13 mouse cellular contexts compared by ENCODE assay signal in genomic region chr11:76268521-76269065, GRCm38 (mm10). TPM values are rescaled to one million over a fixed set of nuclear protein-coding genes. Genes with fewer than 3 reads are reported as not detected.
DNase-seq lines count a peak whose midpoint lies in the region; ATAC-seq and TF ChIP-seq lines count a peak whose summit lies in the region.
"Had no signal": no experiment of that assay in that cellular context is flagged by ENCODE, and none has a peak within 500 bp of the region (broad histone marks: within the 10 kb centered on the region; RNA-seq: fewer than 3 reads in every experiment).

No protein-coding gene starts in this region.

- H3K9me3 ChIP-seq in embryonic facial prominence, embryonic 13.5 days: no peaks in the 10 kb centered on the region
- H3K9me3 ChIP-seq in hindbrain, embryonic 15.5 days: no peaks in the 10 kb centered on the region
- no peaks in the 10 kb centered on the region for H3K9me3 ChIP-seq in neural tube, embryonic 12.5 days
- no peaks in the 10 kb centered on the region for H3K9me3 ChIP-seq in kidney, embryonic 15.5 days (replicated peaks)
- H3K9me3 ChIP-seq: limb, embryonic 13.5 days had no signal

- peaks cover 50% of the 10 kb centered on the region for H3K36me3 ChIP-seq in embryonic facial prominence, embryonic 13.5 days
- H3K36me3 ChIP-seq in hindbrain, embryonic 15.5 days: no peaks in the 10 kb centered on the region
- H3K36me3 ChIP-seq in neural tube, embryonic 12.5 days: peaks cover 25% of the 10 kb centered on the region
- H3K36me3 ChIP-seq in kidney, embryonic 15.5 days: peaks cover 30% of the 10 kb centered on the region

- no peak for ATAC-seq in embryonic facial prominence, embryonic 13.5 days (ENCODE audit: insufficient number of reproducible peaks, insufficient read depth, low FRiP score, low TSS enrichment, low read depth)
- no peak for ATAC-seq in hindbrain, embryonic 15.5 days (ENCODE audit: low FRiP score, low read depth)
- ATAC-seq in neural tube, embryonic 12.5 days (ENCODE audit: low FRiP score, low read depth): no peak
- ATAC-seq in kidney, embryonic 15.5 days (replicated peaks; ENCODE audit: low FRiP score): no peak

- no peak for TF ChIP-seq POLR2A in bone marrow, adult 2 months (IDR thresholded peaks at IDR 0.05; ENCODE audit: borderline replicate concordance, control insufficient read depth, low read depth, low read length)

- 70% methylated on average over 6 of the region's 6 CpGs for WGBS in bone marrow, adult 2 months
- 68% methylated on average over 6 of the region's 6 CpGs for WGBS in embryonic facial prominence, embryonic 13.5 days
- 57% methylated on average over 6 of the region's 6 CpGs for WGBS in hindbrain, embryonic 15.5 days
- WGBS in neural tube, embryonic 12.5 days: 73% methylated on average over 6 of the region's 6 CpGs
- 76% methylated on average over 6 of the region's 6 CpGs for WGBS in kidney, embryonic 15.5 days

- H3K4me2 ChIP-seq in embryonic facial prominence, embryonic 13.5 days: no peak overlapping the region
- no peak overlapping the region for H3K4me2 ChIP-seq in hindbrain, embryonic 15.5 days
- no peak overlapping the region for H3K4me2 ChIP-seq in neural tube, embryonic 12.5 days (replicated peaks)
- H3K4me2 ChIP-seq in kidney, embryonic 15.5 days: no peak overlapping the region
- H3K4me2 ChIP-seq: limb, embryonic 13.5 days had no signal

- H3K27me3 ChIP-seq in embryonic facial prominence, embryonic 13.5 days: no peaks in the 10 kb centered on the region
- H3K27me3 ChIP-seq in hindbrain, embryonic 15.5 days: no peaks in the 10 kb centered on the region
- H3K27me3 ChIP-seq in neural tube, embryonic 12.5 days (replicated peaks): no peaks in the 10 kb centered on the region
- no peaks in the 10 kb centered on the region for H3K27me3 ChIP-seq in kidney, embryonic 15.5 days
- H3K27me3 ChIP-seq: limb, embryonic 13.5 days had no signal

- no peak overlapping the region for H3K4me3 ChIP-seq in bone marrow, adult 2 months (replicated peaks; ENCODE audit: control insufficient read depth, low read depth, low read length)
- no peak overlapping the region for H3K4me3 ChIP-seq in embryonic facial prominence, embryonic 13.5 days
- no peak overlapping the region for H3K4me3 ChIP-seq in hindbrain, embryonic 15.5 days
- no peak overlapping the region for H3K4me3 ChIP-seq in neural tube, embryonic 12.5 days
- no peak overlapping the region for H3K4me3 ChIP-seq in kidney, embryonic 15.5 days (replicated peaks)
- H3K4me3 ChIP-seq: limb, embryonic 13.5 days had no signal

- intact Hi-C loops in gastrocnemius, postnatal 14 days (cut with DNase I; ENCODE audit: low total_unique reads): loop anchor here (5.0 kb wide), 1 partner anchor 134 kb away; no protein-coding TSS in a partner anchor

- H3K9ac ChIP-seq in embryonic facial prominence, embryonic 13.5 days: 0 out of 2 replicates have a peak overlapping the region, but pooled peaks have one; percentile 17
- no peak overlapping the region for H3K9ac ChIP-seq in hindbrain, embryonic 15.5 days
- H3K9ac ChIP-seq in neural tube, embryonic 12.5 days: peak overlapping the region; percentile 3; the same call in 1 of the 2 replicates
- no peak overlapping the region for H3K9ac ChIP-seq in kidney, embryonic 15.5 days
- H3K9ac ChIP-seq: limb, embryonic 13.5 days had no signal

- no peak for TF ChIP-seq CTCF in bone marrow, adult 2 months (IDR thresholded peaks at IDR 0.05; ENCODE audit: control insufficient read depth, insufficient read depth, low read length)

- H3K27ac ChIP-seq in bone marrow, adult 2 months (ENCODE audit: control insufficient read depth, insufficient read depth, low read depth, low read length, poor library complexity): peak overlapping the region; percentile 61
- H3K27ac ChIP-seq in embryonic facial prominence, embryonic 13.5 days: peak overlapping the region; percentile 74
- H3K27ac ChIP-seq in hindbrain, embryonic 15.5 days (replicated peaks): peak overlapping the region; percentile 73
- peak overlapping the region; percentile 58 for H3K27ac ChIP-seq in neural tube, embryonic 12.5 days
- H3K27ac ChIP-seq in kidney, embryonic 15.5 days: no peak overlapping the region
- H3K27ac ChIP-seq: limb, embryonic 13.5 days had no signal

- no peak for DNase-seq in gastrocnemius, postnatal 14 days
- DNase-seq in natural killer cell, adult 2 months (ENCODE audit: low spot score in 2 of 2): no peak
- DNase-seq: gastrocnemius, postnatal 36 days; lung, postnatal 4 days had no signal

- H3K4me1 ChIP-seq in bone marrow, adult 2 months (ENCODE audit: control insufficient read depth, insufficient read depth, low read length): peaks cover 1% of the 10 kb centered on the region; the same call in 1 of the 2 replicates
- peaks cover 25% of the 10 kb centered on the region for H3K4me1 ChIP-seq in embryonic facial prominence, embryonic 13.5 days
- peaks cover 17% of the 10 kb centered on the region for H3K4me1 ChIP-seq in hindbrain, embryonic 15.5 days (replicated peaks)
- peaks cover 33% of the 10 kb centered on the region for H3K4me1 ChIP-seq in neural tube, embryonic 12.5 days
- H3K4me1 ChIP-seq in kidney, embryonic 15.5 days: peaks cover under 1% of the 10 kb centered on the region

RNA-seq across cellular contexts. Expression of gene Glod4, which starts 25.1 kb away (rescaled TPM):
- polyA plus RNA-seq in bone marrow, adult 2 months (2011; ENCODE audit: insufficient read depth, insufficient read length, low replicate concordance, missing spikeins): 23.6 and 25.0 TPM in 2 replicates
- 126 and 138 TPM in 2 replicates for polyA plus RNA-seq in embryonic facial prominence, embryonic 13.5 days (2015; fragmentation: Nextera tagmentation; extraction: Ambion mirVana)
- 119 and 120 TPM in 2 replicates for polyA plus RNA-seq in hindbrain, embryonic 15.5 days (2015; fragmentation: Nextera tagmentation; extraction: Ambion mirVana)
- polyA plus RNA-seq in neural tube, embryonic 12.5 days (2016; fragmentation: Nextera tagmentation; extraction: Ambion mirVana): 111 TPM in 2 replicates
- polyA plus RNA-seq in kidney, embryonic 15.5 days (2015; fragmentation: Nextera tagmentation; extraction: Ambion mirVana): 141 and 144 TPM in 2 replicates
- 10 to 100 TPM; 25.2 to 28.0 TPM for total RNA-seq in gastrocnemius, postnatal 14 days (2021)

RNA-seq across cellular contexts. Expression of gene Mrm3, which starts 25.1 kb away (rescaled TPM):
- 3.7 and 8.0 TPM in 2 replicates for polyA plus RNA-seq in bone marrow, adult 2 months (2011; ENCODE audit: insufficient read depth, insufficient read length, low replicate concordance, missing spikeins)
- polyA plus RNA-seq in embryonic facial prominence, embryonic 13.5 days (2015; fragmentation: Nextera tagmentation; extraction: Ambion mirVana): 24.9 and 25.2 TPM in 2 replicates
- polyA plus RNA-seq in hindbrain, embryonic 15.5 days (2015; fragmentation: Nextera tagmentation; extraction: Ambion mirVana): 23.8 and 26.6 TPM in 2 replicates
- polyA plus RNA-seq in neural tube, embryonic 12.5 days (2016; fragmentation: Nextera tagmentation; extraction: Ambion mirVana): 17.1 and 18.7 TPM in 2 replicates
- polyA plus RNA-seq in kidney, embryonic 15.5 days (2015; fragmentation: Nextera tagmentation; extraction: Ambion mirVana): 25.7 and 26.3 TPM in 2 replicates
- total RNA-seq in gastrocnemius, postnatal 14 days (2021): 10 to 100 TPM; 13.4 to 14.4 TPM

RNA-seq across cellular contexts. Expression of gene Gemin4, which starts 51.1 kb away (rescaled TPM):
- polyA plus RNA-seq in bone marrow, adult 2 months (2011; ENCODE audit: insufficient read depth, insufficient read length, low replicate concordance, missing spikeins): 2.2 TPM in 1 of 2 replicates, not detected in the other
- 27.3 and 33.8 TPM in 2 replicates for polyA plus RNA-seq in embryonic facial prominence, embryonic 13.5 days (2015; fragmentation: Nextera tagmentation; extraction: Ambion mirVana)
- polyA plus RNA-seq in hindbrain, embryonic 15.5 days (2015; fragmentation: Nextera tagmentation; extraction: Ambion mirVana): 15.5 and 17.9 TPM in 2 replicates
- polyA plus RNA-seq in neural tube, embryonic 12.5 days (2016; fragmentation: Nextera tagmentation; extraction: Ambion mirVana): 22.1 and 28.6 TPM in 2 replicates
- polyA plus RNA-seq in kidney, embryonic 15.5 days (2015; fragmentation: Nextera tagmentation; extraction: Ambion mirVana): 28.3 and 37.7 TPM in 2 replicates
- 1 to 10 TPM; 1.9 to 2.9 TPM for total RNA-seq in gastrocnemius, postnatal 14 days (2021)

RNA-seq across cellular contexts. Expression of gene Dbil5, which starts 51.2 kb away (rescaled TPM):
- polyA plus RNA-seq in bone marrow, adult 2 months (2011; ENCODE audit: insufficient read depth, insufficient read length, low replicate concordance, missing spikeins): not detected in 2 replicates
- 0.65 TPM in 1 of 2 replicates, not detected in the other for polyA plus RNA-seq in embryonic facial prominence, embryonic 13.5 days (2015; fragmentation: Nextera tagmentation; extraction: Ambion mirVana)
- 0.38 and 0.60 TPM in 2 replicates for polyA plus RNA-seq in hindbrain, embryonic 15.5 days (2015; fragmentation: Nextera tagmentation; extraction: Ambion mirVana)
- 0.75 and 1.2 TPM in 2 replicates for polyA plus RNA-seq in neural tube, embryonic 12.5 days (2016; fragmentation: Nextera tagmentation; extraction: Ambion mirVana)
- 0.97 and 1.5 TPM in 2 replicates for polyA plus RNA-seq in kidney, embryonic 15.5 days (2015; fragmentation: Nextera tagmentation; extraction: Ambion mirVana)
- under 1 TPM in 1 of 2 experiments, not detected in 1; 0.42 TPM for total RNA-seq in gastrocnemius, postnatal 14 days (2021)
- total RNA-seq: gastrocnemius, postnatal 36 days; heart, postnatal 25 days; neutrophil, adult 5-6 weeks had no signal
- polyA plus RNA-seq: thymus, postnatal 0 days had no signal

Comparison
In these comparisons a context has a peak if more than half of its experiments do, and no peak if none do; other contexts are left out.
1. H3K9ac ChIP-seq: peak in embryonic facial prominence, embryonic 13.5 days (single experiment) and neural tube, embryonic 12.5 days (single experiment); none in hindbrain, embryonic 15.5 days (single experiment) and kidney, embryonic 15.5 days (single experiment).